Mouse (Mus musculus) macrophage (primary cell): ENCODE data around the gene Foxa3. TPM values are rescaled to one million over a fixed set of nuclear protein-coding genes. Genes with fewer than 3 reads are reported as not detected.

Experiments
- H3K27ac ChIP-seq: fragments of 350-480 bp; formaldehyde crosslinking; 2 replicates; pipeline ENCODE4 v1.9.0; 2021
- H3K36me3 ChIP-seq: fragments of 350-480 bp; formaldehyde crosslinking; 2 replicates; pipeline ENCODE4 v1.9.0; 2021; ENCODE audit errors: inconsistent target
- H3K4me3 ChIP-seq: fragments of 350-480 bp; formaldehyde crosslinking; 2 replicates; pipeline ENCODE4 v1.9.0; 2021; ENCODE audit errors: inconsistent target
- H3K79me2 ChIP-seq: fragments of 350-480 bp; formaldehyde crosslinking; 2 replicates; pipeline ENCODE4 v1.9.0; 2021; ENCODE audit errors: inconsistent target
- WGBS: methylation state at CpG from one replicate; pipeline ENCODE4 v1.1.7; 2026; ENCODE audit warnings: inconsistent platforms; ENCODE audit not compliant: missing documents; 5-methylcytosine and 5-hydroxymethylcytosine counted together
- polyA plus RNA-seq: library from polyadenylated mRNA; stranded (reverse); fragments of 250-400 nt; gene quantifications from 3 replicates; pipeline ENCODE4 v1.2.4, GENCODE M21; 2018; ENCODE audit warnings: inconsistent platforms

Gene Foxa3
- polyA plus RNA-seq, 1 experiment from 2014 or later, result not detected

GRCm38 (mm10) chr7:18998835-18999234 lies 24.5 kb downstream of the Foxa3 start:
- Histone ChIP-seq H3K79me2 (peaks cover 33% of the 10 kb centered on the region), H3K36me3 (peaks cover 31% of the 10 kb centered on the region), H3K4me3 (no peak overlapping the region), H3K27ac (no peak overlapping the region)
- WGBS, result 79% methylated on average over 9 of the region's 9 CpGs

GRCm38 (mm10) chr7:18993036-18993435 lies 30.3 kb downstream of the Foxa3 start:
- Histone ChIP-seq H3K4me3 (no peak overlapping the region), H3K36me3 (peaks cover 31% of the 10 kb centered on the region), H3K27ac (no peak overlapping the region), H3K79me2 (no peaks in the 10 kb centered on the region)
- 93% methylated on average over 5 of the region's 5 CpGs for WGBS

DNA sequence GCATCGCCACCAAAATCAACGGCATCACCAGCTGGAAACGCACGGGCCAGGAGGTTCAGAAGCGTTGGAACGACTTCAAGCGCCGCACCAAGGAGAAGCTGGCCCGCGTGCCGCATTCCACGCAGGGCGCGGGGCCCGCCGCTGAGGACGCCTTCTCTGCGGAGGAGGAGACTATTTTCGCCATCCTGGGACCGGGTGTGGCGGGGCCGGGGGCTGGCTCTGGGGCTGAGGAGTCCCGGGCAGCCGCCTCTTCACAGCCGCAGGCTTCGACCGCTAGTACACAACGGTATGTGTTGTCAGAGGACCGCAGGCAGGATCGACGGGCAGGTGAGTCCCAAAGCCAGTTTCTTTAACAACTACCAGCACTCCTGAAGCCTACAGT lies 31.1 kb downstream of the Foxa3 start:
- Histone ChIP-seq H3K79me2 (no peaks in the 10 kb centered on the region), H3K27ac (no peak overlapping the region), H3K36me3 (peaks cover 28% of the 10 kb centered on the region), H3K4me3 (no peak overlapping the region)
- WGBS, result 7% methylated on average over 31 of the region's 31 CpGs

DNA sequence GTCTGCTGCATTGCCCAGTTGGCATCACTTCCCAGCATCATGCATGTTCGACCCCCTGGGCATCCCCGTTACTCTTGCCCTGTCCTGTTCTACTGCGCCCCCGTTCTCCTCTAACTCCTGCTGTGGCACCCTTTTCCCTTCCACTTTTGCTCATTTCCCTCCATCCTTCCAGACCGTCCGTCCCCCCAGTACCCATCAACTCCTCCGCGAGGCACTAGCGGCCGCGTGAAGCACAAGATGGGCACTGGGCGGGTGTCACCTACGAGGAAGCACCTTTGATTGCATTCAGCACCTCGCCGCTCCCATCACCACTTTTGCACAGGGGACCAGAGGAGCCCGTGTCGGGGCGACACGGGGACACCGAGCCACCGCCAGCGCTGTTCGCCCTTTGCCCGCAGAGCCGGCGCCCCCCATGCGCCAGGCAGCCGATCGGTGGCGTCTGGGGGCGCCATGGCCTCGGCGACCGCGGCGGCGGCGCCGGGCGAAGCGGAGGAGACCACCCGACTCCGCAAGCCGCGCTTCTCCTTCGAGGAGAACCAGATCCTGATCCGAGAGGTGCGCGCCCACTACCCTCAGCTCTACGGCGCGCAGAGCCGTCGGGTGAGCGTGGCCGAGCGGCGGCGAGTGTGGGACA lies 31.6 kb downstream of the Foxa3 start:
- peak overlapping the region; percentile 3; the same call in 1 of the 2 replicates for H3K4me3 ChIP-seq
- H3K36me3 ChIP-seq, result peaks cover 26% of the 10 kb centered on the region
- H3K79me2 ChIP-seq, result no peaks in the 10 kb centered on the region
- H3K27ac ChIP-seq, result no peak overlapping the region
- 4% methylated on average over 58 of the region's 59 CpGs for WGBS

DNA sequence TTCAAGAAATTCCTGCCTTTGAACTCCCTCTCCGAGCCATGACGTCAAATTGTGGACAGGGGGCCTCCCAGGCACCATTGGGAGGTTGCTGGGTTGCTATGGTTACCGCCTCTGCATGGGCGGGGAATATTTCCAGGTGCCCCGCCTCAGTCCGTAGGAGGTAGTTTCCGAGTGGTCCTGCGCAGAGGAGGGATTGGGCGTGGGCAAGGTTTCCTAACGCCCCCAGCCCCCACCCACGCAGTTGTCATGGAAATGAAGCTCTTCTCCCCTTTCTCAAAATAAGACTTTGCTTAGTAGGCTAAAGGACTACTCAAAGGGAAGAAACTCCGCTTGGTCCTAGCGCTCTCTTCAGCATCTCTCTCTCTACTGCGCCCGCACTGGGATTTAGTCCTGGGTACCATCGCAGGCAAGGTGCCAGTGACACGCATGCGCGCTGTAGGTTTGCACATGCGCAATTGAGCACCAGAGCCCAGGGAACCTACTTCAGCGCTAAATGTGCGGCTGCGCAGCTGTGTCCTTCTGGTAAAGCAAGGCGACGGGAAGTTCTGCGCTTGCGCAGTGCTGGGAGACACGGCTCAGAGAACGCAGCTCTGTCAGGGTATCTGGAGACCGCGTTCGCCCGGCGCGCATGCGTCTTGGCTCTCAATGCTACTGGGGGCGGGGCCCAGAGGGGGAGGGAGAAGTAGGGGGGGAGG lies 32.6 kb downstream of the Foxa3 start, which contains the start of gene Mypop:
TSS of gene Mypop (plus strand) at position 645 of the 695 bp plus-strand sequence.
- Histone ChIP-seq H3K4me3 (peak within 1 kb of the TSS; percentile 3; the same call in 1 of the 2 replicates), H3K36me3 (peaks cover 16% of the 10 kb centered on the region), H3K27ac (no peak within 1 kb of the TSS), H3K79me2 (no peaks in the 10 kb centered on the region)
- WGBS, result 2% methylated on average over 34 of the region's 37 CpGs

DNA sequence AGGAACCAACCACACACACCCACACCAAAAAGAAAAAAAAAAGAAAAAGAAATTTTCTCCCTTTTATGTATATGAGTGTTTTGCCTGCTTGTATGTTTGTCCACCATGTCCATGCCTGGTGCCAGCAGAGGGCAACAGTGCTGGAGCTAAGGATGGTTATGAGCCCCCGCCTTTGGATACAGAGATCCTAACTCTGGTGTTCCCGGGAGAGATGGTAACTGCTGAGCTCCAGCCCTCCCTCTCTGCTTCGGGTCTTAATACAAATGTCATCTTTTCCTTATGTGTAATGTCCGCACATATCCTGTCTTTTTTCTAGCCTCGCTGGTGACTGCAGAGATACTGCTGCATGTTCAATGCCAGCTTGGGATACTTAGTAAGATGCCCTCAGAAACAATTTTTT lies 33.3 kb downstream of the Foxa3 start:
- no peak overlapping the region for H3K4me3 ChIP-seq
- no peak overlapping the region for H3K27ac ChIP-seq
- H3K79me2 ChIP-seq, result no peaks in the 10 kb centered on the region
- WGBS, result 27% methylated on average over 5 of the region's 5 CpGs
- H3K36me3 ChIP-seq, result peaks cover 8% of the 10 kb centered on the region

DNA sequence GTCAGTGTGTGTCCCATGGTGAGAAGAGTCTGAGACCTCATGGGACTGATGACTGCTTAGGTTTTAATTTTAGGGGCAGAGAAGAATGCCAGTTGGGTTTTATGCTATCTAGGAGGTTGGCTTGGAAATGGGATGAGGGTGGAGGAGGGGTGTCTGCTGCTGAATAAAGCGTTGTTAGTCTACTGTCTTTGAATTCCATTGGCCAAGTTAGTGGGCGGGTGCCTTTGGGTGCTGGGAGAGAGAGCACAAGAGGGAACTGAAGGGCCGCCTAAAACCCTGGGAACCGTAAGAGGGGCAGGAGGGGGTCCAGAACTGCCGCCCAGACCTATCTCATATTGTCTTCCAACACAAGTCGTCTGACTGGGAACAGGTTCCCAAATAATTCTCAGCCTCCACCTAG lies 34.6 kb downstream of the Foxa3 start:
- Histone ChIP-seq H3K4me3 (no peak overlapping the region), H3K79me2 (no peaks in the 10 kb centered on the region), H3K27ac (no peak overlapping the region), H3K36me3 (no peaks in the 10 kb centered on the region)
- WGBS, result 84% methylated on average over 6 of the region's 6 CpGs

DNA sequence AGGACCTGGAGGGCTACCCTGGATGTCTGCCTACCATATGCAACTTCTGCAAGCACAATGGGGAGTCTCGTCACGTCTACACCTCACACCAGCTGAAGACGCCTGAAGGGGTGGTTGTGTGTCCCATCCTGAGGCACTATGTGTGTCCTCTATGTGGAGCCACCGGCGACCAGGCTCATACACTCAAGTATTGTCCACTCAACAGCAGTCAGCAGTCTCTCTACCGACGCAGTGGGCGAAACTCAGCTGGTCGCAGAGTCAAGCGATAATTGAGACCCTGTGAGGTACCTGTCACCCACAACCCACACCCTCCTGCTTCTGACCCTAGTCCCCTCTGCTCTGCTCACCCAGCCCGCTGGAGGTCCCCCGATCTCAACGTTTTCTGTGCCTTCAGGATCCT lies 35.6 kb downstream of the Foxa3 start:
- no peaks in the 10 kb centered on the region for H3K36me3 ChIP-seq
- no peak overlapping the region for H3K4me3 ChIP-seq
- no peaks in the 10 kb centered on the region for H3K79me2 ChIP-seq
- no peak overlapping the region for H3K27ac ChIP-seq
- 82% methylated on average over 13 of the region's 13 CpGs for WGBS

GRCm38 (mm10) chr7:18987100-18987499 lies 36.2 kb downstream of the Foxa3 start, which contains the start of gene Nanos2:
Gene Nanos2, plus strand, starts transcription at chr7:18987400.
- no peak within 1 kb of the TSS for H3K4me3 ChIP-seq

GRCm38 (mm10) chr7:18986503-18986902 lies 36.8 kb downstream of the Foxa3 start:
- Histone ChIP-seq H3K27ac (no peak overlapping the region), H3K36me3 (no peaks in the 10 kb centered on the region), H3K79me2 (no peaks in the 10 kb centered on the region), H3K4me3 (no peak overlapping the region)
- 83% methylated on average over 1 of the region's 2 CpGs for WGBS

More at GRCm38 (mm10) chr7:18987100-18987499, 36.2 kb downstream of the Foxa3 start, which contains the start of gene Nanos2:
- H3K79me2 ChIP-seq, result no peaks in the 10 kb centered on the region
- H3K36me3 ChIP-seq, result no peaks in the 10 kb centered on the region
- WGBS, result 47% methylated on average over 2 of the region's 2 CpGs
- H3K27ac ChIP-seq, result no peak within 1 kb of the TSS

- Histone ChIP-seq H3K27ac (no peak overlapping the region), H3K79me2 (no peaks in the 10 kb centered on the region), H3K36me3 (no peaks in the 10 kb centered on the region), H3K4me3 (no peak overlapping the region)
- 87% methylated on average over 6 of the region's 9 CpGs for WGBS
These were observed 45.0 kb downstream of the Foxa3 start for GRCm38 (mm10) chr7:18978381-18978780.

GRCm38 (mm10) chr7:18970956-18971355 lies 52.4 kb downstream of the Foxa3 start:
- Histone ChIP-seq H3K27ac (no peak overlapping the region), H3K36me3 (no peaks in the 10 kb centered on the region), H3K4me3 (no peak overlapping the region), H3K79me2 (no peaks in the 10 kb centered on the region)
- WGBS, result 94% methylated on average over 3 of the region's 3 CpGs

GRCm38 (mm10) chr7:18967603-18968002 lies 55.7 kb downstream of the Foxa3 start:
- Histone ChIP-seq H3K27ac (no peak overlapping the region), H3K79me2 (no peaks in the 10 kb centered on the region), H3K36me3 (no peaks in the 10 kb centered on the region), H3K4me3 (no peak overlapping the region)
- 14% methylated on average over 8 of the region's 8 CpGs for WGBS

- WGBS, result 82% methylated on average over 5 of the region's 5 CpGs
- H3K27ac ChIP-seq, result no peak overlapping the region
- no peaks in the 10 kb centered on the region for H3K36me3 ChIP-seq
- H3K4me3 ChIP-seq, result no peak overlapping the region
- no peaks in the 10 kb centered on the region for H3K79me2 ChIP-seq
These were observed 58.0 kb downstream of the Foxa3 start for GRCm38 (mm10) chr7:18965312-18965711.

GRCm38 (mm10) chr7:18963294-18963843 lies 60.0 kb downstream of the Foxa3 start:
- H3K36me3 ChIP-seq, result no peaks in the 10 kb centered on the region
- H3K4me3 ChIP-seq, result no peak overlapping the region
- 9% methylated on average over 19 of the region's 19 CpGs for WGBS
- H3K27ac ChIP-seq, result no peak overlapping the region
- H3K79me2 ChIP-seq, result no peaks in the 10 kb centered on the region
